In genomic region chr16:17209981-17210838, GRCm38 (mm10) we compare ENCODE assay signal across 1 mouse cellular context.
A peak's percentile ranks its signal among the peaks of the same experiment; 100 is the strongest.
TF ChIP-seq lines count a peak whose summit lies in the region.

No protein-coding gene starts in this region.

TF ChIP-seq in CH12.LX, 34 proteins besides CTCF, POLR2A, EP300 and RAD21 (continued from another document):
- TF ChIP-seq IRF4 (IDR thresholded peaks at IDR 0.05; ENCODE audit: low read depth, low read length) (peak; percentile 68), SMC3 (IDR thresholded peaks at IDR 0.05; ENCODE audit: low read depth, low read length) (peak; percentile 97), USF1 (IDR thresholded peaks at IDR 0.05; ENCODE audit: low read depth, low read length) (no peak), POLR2AphosphoS2 (IDR thresholded peaks at IDR 0.05; ENCODE audit: low read depth, low read length) (no peak), JUN (IDR thresholded peaks at IDR 0.05; ENCODE audit: insufficient read depth, low read depth, low read length) (no peak), SIN3A (IDR thresholded peaks at IDR 0.05; ENCODE audit: low read length) (peak; percentile 56; the same call in 1 of the 2 replicates), USF2 (conservative IDR thresholded peaks at IDR 0.05; ENCODE audit: low read depth, low read length) (no peak), MYC (IDR thresholded peaks at IDR 0.05; ENCODE audit: low read depth, low read length) (peak; percentile 80; the same call in 1 of the 2 replicates), PAX5 (IDR thresholded peaks at IDR 0.05; ENCODE audit: low read length) (no peak), MAZ (IDR thresholded peaks at IDR 0.05; ENCODE audit: low read depth, low read length) (no peak), ZC3H11A (IDR thresholded peaks at IDR 0.05; ENCODE audit: low read depth, low read length) (peak; percentile 54), MXI1 (IDR thresholded peaks at IDR 0.05; ENCODE audit: low read depth, low read length) (peak; percentile 58; the same call in 1 of the 2 replicates), KAT2A (IDR thresholded peaks at IDR 0.05; ENCODE audit: insufficient replicate concordance, low read length) (no peak), TCF12 (IDR thresholded peaks at IDR 0.05; ENCODE audit: low read depth, low read length) (peak; percentile 63), ETS1 (conservative IDR thresholded peaks at IDR 0.05; ENCODE audit: low read depth, low read length) (no peak)
